Mouse (Mus musculus): Measurements from ENCODE around the gene Rps19.

DNA sequence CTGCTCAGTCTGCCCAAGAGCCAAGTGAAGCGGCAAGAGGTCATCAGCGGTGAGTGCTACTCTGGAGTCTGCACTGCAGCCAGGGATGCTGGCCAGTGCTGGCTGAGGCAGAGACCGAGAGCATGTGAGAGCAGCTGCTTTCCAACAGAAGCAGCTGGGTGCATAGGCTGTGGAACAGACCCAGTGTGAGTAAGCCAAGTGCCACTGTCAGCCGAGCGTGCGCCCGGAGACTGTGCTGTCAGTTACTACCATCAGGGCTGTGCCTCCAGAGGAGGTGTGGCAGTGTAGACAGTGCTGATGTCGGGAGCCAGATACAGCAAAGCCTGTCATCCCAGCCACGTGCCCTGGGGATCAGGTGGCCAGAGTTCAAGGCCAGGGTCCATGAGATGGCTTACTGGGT lies 35.6 kb downstream of the Rps19 start:
- TF ChIP-seq CTCF (conservative IDR thresholded peaks at IDR 0.05; ENCODE audit: insufficient read depth, insufficient read length, low read depth, low read length), result no peak
- no peak for TF ChIP-seq POLR2A (IDR thresholded peaks at IDR 0.05; ENCODE audit: low read depth, low read length)

Data from kidney, adult 2 months (tissue).